Mouse (Mus musculus): ENCODE data around the gene Angpt4.

GRCm38 (mm10) chr2:151948311-151948710, 37.3 kb downstream of the Angpt4 start:
- TF ChIP-seq CTCF (IDR thresholded peaks at IDR 0.05; ENCODE audit: borderline replicate concordance, insufficient read depth, low read length) (no peak), POLR2A (IDR thresholded peaks at IDR 0.05; ENCODE audit: low read depth, low read length) (no peak)
